Mouse (Mus musculus): ENCODE measurements around the gene Zfand2b. TPM values are rescaled to one million over a fixed set of nuclear protein-coding genes. Genes with fewer than 3 reads are reported as not detected.

The Zfand2b gene
- 10 to 100 TPM; 31.2 to 36.2 TPM for total RNA-seq (2021)

DNA sequence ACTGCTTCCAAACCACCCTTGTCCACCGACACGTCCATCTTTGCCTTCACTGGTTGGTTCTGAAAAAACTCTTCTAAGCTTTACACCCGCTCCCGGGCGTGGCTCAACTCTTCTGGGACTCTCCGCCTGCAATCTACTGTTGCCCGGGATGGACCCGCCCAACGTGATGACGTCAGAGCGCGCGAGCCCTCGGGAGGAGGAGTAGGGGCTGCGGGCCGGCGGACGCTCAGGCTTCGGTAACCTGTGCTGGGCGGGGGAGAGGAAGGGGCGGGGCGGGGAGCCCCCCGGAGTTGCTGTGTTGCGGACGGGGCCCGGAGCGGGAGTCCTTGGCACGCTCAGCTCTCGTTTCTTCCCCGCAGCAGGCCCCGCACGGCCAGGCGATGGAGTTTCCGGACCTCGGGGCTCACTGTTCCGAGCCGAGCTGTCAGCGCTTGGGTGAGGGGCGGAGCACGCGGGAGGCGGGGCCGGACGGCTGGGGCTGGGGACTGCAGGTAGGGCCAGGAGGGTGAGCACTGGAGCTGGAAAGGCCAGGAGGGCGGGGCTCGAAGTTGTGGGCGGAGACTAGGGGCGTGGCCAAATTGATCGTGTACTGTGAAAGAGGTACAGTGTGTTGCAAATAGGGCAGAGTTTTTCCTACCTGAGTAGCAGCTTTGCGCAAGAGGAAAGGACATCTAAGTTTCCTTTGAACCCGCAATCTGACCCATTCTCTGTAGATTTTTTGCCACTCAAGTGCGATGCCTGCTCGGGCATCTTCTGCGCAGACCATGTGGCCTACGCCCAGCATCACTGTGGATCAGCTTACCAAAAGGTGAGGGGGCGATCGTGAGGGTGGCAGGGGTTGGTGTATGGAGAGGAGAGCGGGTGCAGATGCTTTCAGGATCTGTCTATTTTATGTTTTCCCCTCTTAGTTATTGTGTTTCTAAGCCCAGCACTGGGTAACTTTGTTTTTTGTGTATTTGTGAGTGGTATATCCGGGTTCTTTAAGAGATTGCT is at the start of gene Zfand2b:
Gene Zfand2b (plus strand): TSS at position 175 of the 993 bp plus-strand sequence.
- DNase-seq: peak; percentile 92 to 93

DNA sequence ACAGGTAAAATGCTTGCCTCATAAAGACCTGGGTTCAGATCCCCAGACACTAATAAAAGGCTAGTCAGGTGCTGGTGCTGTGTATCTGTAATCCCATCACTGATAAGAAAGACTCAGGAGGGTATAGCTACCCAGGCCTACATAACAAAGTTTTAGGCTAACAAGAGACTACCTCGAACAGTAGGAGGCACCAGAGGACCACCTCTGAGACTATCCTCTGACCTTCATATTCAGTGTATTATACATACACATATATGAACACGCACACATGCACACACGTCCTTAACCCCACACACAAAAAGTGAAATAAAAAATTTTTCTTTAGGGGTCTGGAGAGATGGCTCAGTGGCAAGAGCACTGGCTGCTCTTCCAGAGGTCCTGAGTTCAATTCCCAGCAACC is 46.2 kb upstream of the Zfand2b start:
- DNase-seq: no peak

DNA sequence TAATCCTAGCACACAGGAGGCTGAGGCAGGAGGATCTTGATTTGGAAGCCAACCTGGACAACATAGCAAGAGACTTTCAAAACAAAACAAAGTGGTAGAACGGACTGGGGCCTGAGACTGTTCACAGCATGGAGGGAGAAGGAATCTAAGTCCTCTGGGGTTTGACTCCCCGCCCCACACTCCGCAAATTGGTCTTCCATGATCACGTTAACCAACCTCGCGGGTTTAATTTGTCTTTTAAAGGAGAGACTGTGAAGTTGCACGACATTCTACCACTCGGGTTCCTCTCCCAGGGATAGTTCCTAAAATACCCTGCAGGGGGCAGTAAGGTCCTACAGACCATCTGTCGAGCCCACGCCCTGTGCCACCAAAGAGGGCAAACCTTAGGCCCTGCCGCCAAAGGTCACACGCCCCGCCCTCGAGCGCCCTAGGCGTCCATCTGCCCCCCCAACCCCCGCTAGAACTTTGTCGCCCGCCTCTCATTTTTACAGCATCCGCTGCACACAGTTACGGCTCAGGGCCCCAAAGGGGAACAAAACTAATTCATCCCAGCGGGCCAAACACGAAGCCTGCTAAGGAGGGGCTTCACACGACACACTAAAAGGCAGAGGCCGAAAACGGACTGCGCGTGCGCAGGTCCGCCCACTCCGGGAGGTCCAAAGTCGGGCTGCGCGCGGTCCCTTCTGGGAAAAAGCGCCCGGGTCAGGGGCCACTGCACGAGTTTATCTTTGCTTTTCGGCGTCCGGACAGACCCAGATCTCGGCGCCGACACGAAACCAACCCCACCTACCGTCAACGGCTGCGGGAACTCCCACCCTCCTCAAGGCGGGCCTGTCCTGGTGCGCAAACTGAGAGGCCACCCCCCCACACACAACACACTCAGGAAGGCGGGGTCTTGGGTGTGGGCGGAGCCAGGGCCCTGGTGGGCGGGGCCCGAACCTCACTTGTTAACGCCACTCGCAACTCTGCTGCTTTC is 43.8 kb upstream of the Zfand2b start, which contains the start of gene Nhej1:
Gene Nhej1 (minus strand): TSS at position 855 of the 976 bp plus-strand sequence.
- DNase-seq: peak; percentile 88

DNA sequence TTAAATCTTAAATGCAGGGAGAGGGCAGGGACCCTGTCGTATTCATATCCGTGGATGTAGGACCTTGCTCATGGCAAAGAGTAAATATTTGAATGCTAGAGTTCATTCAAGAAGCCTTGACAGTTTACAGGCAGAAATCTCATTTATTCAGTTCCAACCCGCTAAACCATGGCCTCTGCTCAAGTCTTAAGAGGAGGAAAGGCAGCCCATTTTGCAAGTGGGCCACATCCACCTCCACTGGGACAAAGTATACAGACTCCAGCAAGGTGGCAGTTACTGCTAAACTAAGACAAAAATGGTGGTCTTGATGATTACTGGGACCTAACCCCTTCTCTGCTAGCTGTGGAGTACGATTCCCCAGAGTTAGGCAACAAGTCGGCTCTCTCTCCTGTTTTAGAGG is 43.0 kb upstream of the Zfand2b start:
- DNase-seq: no peak

DNA sequence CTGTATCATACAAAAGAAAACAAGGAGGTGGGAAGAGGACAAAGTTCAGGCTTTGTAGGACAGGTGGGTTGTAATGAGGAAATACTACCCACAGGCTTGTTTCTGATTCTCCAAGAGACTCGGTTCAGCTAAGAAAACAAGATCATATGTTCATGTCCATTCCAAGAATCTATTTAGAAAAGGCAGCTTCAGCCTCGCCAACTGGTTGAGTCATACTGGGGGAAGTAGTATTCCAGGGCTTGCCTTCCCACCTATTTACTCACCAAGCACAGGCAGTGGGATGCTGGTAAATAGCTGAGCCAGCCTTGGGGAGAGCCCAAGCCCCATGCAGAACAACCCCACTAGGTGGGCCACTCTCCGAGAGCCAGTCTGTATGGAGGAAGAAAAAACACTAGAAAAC is 39.8 kb upstream of the Zfand2b start:
- no peak for DNase-seq

DNA sequence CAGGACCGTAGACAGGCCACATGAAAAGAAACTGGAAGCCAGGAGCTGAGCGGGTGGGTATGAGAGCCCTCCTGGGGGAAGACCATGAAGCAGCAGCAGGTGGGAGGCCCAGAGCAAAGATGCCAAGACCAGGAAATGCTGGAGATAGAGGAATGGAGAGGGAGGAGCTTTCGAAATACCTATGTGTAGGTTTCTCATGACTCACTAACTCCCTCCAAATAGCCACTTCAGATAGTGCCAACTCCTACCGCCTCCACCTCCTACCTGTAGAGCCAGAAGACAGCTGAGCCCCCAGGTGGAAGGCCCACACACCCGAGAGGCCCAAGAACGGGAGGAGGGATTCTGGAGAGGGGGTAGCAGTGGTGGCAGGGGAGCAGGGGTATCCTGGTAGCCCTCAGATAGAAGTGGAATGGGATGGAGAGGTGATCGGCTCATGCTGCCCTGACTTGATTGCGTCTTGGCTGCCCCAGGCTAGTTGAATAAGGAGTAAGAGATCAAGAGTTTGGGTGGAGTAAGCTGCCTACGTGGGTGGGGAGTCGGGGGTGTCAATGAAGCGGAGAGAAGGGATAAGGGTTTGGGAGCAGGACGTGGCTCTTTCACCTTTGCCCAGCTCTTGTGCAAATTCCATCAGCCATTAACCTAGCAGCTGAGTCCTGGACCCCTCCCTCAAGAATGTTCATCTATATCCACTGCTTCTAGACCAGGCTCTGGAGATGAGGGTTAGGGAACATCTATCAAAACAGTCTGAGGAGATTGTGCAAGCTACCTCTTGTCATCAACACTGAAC is 34.8 kb upstream of the Zfand2b start, which contains the start of gene Slc23a3:
Gene Slc23a3 (minus strand): TSS at position 470 of the 787 bp plus-strand sequence.
- no peak for DNase-seq

DNA sequence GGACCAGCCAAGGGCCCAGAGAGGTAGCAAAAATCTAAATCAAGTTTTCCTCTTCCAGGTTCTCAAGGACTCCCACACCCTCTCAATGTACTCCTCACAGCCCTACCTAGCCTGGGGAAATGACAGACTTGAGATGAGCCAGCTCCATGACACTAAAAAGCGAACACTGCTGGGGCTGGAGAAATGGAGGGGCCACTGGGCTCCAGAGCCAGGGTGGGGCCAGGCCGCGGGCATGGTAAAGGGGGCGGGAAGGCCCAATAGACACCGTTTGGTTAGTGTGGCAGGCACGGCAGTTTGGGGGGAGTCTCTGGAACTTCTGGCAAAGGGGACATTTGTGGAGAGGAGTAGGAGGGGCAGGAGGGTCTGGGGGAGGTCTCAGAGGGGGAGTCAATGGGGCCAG is 32.2 kb upstream of the Zfand2b start:
- DNase-seq: no peak

DNA sequence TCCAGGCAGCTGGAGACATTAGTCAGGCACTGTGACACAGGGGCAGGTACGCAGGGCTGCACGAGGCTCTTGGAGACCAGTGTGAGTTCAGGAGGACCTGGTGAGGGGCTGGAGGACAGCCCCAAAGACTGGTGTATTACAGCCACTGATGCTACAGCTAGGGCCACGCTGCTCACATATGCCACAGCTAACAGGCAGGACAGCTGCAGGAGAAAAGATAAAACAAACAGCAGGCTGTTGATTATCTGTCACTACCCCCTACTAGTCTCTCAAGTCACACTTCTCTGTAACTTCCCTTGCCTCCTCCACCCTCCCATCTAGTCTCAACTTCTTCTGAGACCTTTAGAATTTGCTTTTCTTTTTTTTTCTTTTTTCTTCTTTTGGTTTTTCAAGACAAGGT is 31.7 kb upstream of the Zfand2b start:
- no peak for DNase-seq

DNA sequence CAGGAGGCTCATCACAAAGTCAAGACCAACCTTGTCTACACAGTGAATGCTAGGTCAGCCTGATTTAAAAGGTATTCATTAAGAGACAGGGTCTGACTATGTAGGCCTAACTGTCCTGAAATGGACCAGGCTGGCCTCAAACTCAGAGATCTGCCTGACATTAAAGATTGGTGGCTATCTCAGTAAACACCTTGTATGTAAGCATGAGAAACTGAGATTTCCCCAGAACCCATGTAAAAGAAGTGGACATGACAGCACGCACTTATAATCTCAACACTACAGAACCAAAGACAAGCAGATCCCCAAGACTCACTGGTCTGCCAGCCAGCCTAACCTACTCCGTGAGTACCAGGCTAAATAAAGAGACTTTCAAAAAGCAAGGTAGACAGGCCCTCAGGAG is 30.0 kb upstream of the Zfand2b start:
- DNase-seq: no peak

DNA sequence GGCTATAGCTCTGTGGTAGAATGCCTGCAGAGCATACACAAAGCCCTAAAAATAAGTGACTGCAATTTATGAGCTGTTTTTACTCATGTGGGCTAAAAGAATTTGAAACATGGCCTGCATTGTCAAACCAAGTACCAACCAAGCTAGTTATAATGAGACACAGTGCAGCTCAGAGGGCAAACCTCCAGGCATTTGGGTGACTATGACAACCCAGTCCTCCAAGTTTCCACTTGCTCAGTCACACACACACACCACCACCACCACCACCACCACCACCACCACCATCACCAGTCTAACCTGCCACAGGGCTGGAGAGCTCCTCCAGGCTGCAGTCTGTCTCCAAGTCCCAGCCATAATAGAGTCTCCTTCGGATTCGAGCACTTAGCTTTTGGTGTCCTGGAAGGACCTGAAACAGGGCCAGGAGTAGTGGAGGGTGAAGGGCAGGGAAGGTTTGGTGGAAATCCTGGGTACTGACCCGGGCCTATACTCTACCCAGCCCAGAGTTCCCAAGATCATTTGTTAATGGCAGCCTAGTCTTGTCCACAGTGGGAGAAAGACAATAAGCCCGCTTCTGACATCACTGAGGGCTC is 27.8 kb upstream of the Zfand2b start:
- DNase-seq: no peak

DNA sequence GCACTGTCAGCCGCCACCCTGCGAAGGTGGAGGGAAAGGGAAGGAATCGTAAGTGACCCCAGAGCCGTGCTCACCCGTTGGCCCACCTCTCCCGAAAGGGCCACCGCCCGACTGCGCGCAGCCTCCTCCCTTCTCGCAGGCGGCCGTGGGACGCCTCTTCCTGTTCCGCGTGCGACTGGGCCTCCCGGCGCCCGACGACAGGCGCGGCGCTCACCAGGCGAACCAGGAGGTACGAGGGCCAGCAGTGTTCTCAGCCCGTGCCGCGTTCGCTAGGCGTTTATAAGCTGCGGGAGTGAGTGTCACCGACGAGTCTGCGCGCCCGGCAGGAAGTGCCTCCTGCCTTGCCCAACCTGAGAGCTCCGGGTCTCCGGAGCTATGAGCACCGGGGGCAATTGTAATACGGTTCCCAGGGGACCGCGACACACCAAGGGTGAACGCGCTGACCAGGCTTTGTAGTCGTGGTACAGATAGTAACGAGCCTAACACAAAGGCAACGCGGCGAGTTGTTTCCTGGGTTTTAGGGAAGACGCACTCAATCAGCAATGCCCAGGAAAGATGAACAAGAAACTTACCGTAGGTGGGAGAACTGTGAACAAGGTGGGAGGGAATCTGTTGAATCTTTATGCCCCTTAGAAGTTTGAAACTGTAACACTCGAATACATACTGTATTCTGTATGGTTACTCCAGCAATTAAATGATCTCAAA is 26.8 kb upstream of the Zfand2b start:
- peak; percentile 49 to 65 for DNase-seq

DNA sequence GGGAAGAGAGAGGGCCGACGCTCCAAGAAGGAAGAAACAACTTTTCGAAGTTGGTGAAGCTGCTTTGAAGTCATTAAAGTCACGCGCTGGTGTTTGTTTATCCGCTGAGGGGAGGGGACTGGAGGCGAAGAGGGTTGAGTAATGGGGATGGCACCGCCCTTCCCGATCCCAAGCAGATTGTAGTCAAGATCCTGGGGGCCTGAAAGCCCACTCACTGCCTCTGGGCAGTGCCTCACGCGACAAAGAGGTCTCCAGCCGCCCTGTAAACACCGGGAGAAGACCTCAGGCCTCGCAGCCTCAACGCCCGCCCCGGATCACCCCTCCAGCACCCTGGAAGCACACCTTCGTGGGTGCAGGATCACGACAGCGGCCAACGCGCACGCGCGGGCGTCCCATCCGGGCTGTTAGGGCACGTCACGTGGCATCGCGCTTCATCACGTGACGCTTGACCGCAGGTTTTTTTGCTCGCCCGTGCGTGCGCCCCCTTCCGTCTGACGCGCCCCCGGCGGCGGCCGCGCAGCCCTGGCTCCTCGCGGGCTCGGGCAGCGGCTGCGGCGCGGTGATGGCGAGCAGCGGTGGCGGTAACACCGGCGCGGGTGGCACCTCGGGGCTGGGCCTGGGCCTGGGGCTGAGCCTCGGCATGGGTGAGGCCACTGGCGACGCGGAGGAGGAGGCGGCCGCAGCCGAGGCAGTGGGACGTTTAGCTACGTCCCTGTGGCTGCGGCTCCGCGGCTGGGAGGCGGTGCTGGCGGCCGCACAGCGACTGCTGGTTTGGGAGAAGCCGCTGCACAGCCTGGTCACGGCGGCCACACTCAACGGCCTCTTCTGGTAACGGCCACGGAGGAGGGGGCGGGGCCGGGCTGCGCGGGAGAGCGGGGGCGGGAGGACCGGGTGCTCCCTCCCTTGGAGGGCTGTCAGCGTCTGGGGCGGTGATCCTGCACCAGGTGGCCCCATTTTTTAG is 25.9 kb upstream of the Zfand2b start, which contains the start of the genes Cnppd1 and Retreg2:
Gene Cnppd1 (minus strand): TSS at position 411 of the 961 bp plus-strand sequence.
Gene Retreg2 (plus strand): TSS at position 478 of the 961 bp plus-strand sequence.
- DNase-seq: peak; percentile 96 to 97

DNA sequence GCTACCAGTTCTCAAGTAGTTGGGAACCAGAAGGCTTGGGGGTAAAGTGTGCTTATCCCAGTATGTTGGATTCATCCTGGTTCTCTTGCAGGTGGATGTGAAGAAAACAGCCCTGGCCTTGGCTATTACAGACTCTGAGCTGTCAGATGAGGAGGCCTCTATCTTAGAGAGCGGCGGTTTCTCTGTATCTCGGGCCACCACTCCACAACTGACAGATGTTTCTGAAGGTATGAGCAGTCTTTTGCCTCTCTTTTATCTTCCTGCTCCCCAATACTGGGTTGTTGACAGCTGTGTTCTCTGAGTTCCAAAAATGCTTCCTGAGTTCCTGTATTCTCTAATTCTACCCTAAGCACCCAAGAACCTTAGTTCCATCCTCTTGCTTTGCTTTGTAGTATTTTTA is 22.9 kb upstream of the Zfand2b start:
- DNase-seq: no peak

DNA sequence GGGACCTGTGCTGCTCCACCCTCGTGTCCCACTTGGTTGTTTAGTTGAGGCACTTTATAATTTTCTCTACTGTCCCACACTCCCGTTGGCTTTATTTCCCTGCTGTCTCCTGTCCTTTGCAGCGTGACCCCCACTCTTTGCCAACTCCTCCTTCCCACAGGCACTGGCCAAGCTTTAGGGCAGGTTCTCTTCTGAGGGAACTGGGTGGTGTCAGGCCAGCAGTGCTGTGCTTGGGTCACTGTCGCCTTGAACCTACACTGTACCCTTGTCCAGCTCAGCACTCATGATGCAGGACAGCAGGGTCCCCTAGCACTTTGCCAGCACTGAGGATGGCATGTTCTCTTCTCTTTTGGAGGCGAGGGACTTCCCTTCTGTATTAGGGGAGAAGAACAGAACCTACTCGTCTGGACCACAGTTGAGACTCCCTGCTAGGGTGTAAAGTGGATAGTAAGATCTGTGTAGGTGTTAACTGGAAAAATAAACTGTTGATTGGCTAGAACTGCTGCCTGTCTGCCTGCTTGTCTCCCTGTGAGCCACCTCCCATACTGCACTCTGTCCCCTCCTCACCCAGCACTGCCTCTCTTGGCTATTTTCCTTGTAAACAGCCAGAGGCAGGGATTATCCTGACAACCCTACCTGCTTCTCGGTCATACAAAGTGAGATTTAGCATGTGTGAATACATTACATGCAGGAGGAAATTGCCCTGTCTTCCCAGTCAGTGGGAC is 20.9 kb upstream of the Zfand2b start:
- no peak for DNase-seq

DNA sequence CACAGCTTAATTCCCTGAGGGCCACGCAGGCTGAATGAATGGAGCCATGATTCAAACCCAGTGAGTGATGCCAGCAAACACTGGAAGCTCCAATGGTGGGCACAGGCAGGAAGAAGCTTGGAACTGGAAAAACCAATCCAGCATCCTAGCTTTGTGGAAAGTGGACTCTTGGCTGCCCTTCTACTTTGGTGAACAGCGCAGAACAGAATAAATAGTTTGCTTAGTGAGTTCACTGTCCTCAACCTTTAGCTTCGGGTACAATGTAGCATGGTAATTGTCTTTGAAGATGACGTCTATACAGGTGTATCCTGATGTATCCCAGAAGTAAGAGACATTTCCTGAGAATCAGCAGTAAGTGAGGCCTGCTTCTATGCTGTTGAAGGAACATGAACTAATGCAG is 19.7 kb upstream of the Zfand2b start:
- DNase-seq: no peak

DNA sequence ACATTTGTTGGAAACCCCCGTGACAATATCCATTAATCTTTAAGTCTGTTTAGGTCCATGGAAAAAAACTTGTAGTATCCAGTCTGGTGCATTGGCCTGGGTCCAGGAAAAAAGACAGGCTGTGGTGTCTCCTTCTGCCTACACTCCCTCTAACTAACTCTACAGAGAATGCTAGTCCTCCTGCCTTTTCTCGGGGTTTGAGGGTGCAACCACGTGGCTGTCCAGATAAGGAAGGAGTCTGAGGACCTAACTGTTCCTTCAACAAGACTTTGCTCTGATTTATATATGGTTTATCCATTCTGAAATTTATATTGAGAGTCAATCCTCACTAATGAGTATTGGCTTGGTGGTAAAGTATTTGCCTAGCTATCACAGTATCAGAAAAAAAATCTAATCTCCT is 12.6 kb upstream of the Zfand2b start:
- no peak for DNase-seq

DNA sequence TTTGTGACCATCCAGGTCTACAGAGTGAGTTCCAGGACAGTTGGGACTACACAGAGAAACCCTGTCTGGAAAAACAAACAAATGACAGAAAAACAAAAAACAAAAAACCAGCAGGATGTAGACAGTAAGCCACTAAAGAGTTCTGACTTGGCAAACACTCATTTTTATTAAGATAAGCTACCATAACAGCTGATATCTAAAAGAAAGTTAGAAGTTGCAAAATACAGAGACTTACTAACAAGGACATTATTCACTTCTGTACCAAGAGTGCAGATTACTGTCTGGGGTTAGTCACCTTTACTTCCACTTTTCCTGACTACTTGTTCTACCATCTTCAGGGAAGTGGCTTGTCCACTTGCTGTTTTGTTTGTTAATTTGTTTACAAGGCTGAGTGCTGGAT is 9.5 kb upstream of the Zfand2b start:
- no peak for DNase-seq

DNA sequence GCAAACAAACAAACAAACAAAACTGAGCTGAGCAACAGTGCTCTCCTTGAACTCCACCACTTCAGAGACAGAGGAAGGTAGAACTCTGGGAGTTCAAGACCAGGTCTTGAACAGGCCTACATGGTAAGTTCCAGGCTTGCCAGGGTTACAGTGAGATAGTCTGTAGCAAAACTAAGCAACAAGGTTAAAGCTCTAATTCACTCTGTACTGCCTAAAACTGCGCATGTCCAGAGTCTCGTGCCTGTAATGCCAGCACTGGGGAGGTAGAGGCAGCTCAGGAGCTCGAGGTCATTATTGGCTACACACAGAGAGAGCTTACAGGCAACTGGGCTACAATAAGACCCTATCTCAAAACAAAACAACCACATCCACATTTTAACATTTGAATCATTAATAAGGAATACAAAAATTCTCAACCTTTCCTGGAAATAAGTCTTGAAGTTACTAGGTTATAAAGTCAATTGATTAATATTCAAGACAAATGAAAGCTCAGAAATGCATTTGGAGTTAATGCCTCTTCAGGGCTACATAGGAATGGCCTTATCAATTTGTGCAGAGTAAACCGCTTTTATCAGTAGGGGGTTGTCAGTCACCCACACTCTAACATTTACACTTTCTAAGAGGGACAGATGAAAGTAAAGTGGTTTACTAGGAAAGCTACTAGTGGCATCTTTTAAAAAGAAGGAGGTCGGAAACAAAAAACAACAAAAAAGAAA is 8.7 kb upstream of the Zfand2b start:
- no peak for DNase-seq

Measured in layer of hippocampus, postnatal 36 days (tissue).